Comparison of ENCODE assay signal across 22 mouse cellular contexts in the genomic region with DNA sequence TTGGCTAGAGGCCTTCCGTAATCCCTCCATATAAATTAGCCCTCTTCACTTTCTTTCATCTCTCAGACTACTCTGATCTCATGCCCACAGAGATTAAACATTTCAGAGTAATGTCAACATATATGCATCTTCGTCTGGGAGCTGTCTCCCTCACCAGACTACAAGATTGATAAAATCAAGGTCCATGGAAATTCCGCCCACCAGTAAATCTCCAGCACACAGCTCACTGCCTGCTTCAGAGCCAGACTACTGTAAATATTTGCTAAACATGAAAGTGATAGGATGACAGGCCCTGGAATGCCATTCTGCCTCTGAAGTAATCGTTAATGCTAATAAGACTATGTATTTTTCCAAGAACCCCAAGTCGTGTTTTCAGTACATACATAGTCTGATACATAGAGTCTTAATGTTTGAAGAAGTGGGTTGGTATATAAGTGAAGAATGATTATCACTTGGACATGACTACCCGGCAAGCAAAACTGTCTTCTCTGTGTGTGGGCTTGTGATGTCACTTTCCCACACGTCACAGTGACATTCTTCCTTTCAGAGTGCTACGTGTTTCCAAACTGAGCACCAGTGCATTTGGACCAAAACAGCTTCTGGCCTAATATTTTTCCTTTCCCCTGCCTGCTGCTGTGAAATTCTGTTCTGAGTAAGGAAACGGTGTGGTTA.
DNase-seq lines count a peak whose midpoint lies in the region; ATAC-seq lines count a peak whose summit lies in the region.
"Had no signal": no experiment of that assay in that cellular context is flagged by ENCODE, and none has a peak within 500 bp of the region (broad histone marks: within the 10 kb centered on the region; RNA-seq: fewer than 3 reads in every experiment).

No protein-coding gene starts in this region.

- H3K9me3 ChIP-seq in kidney, embryonic 16.5 days (ENCODE audit: low read length) = no peaks in the 10 kb centered on the region
- no peaks in the 10 kb centered on the region for H3K9me3 ChIP-seq in lung, embryonic 15.5 days
- no peaks in the 10 kb centered on the region for H3K9me3 ChIP-seq in midbrain, embryonic 16.5 days (replicated peaks; ENCODE audit: control insufficient read depth, low read length, poor library complexity, severe bottlenecking)
- H3K9me3 ChIP-seq in forebrain, embryonic 16.5 days (ENCODE audit: control insufficient read depth, low read length) = no peaks in the 10 kb centered on the region
- H3K9me3 ChIP-seq: embryonic facial prominence, embryonic 15.5 days; forebrain, embryonic 10.5 days; heart, embryonic 10.5 days; hindbrain, embryonic 12.5 days; limb, embryonic 10.5 days had no signal

- H3K36me3 ChIP-seq in kidney, embryonic 16.5 days (ENCODE audit: insufficient read depth, low read length) = no peaks in the 10 kb centered on the region
- H3K36me3 ChIP-seq in lung, embryonic 15.5 days = no peaks in the 10 kb centered on the region
- H3K36me3 ChIP-seq in midbrain, embryonic 16.5 days (ENCODE audit: control insufficient read depth, insufficient read depth, low read length) = no peaks in the 10 kb centered on the region
- H3K36me3 ChIP-seq in forebrain, embryonic 16.5 days (ENCODE audit: control insufficient read depth, insufficient read depth) = no peaks in the 10 kb centered on the region
- H3K36me3 ChIP-seq: embryonic facial prominence, embryonic 15.5 days; forebrain, embryonic 10.5 days; heart, embryonic 10.5 days; hindbrain, embryonic 12.5 days; limb, embryonic 10.5 days had no signal

- intact Hi-C loops in gastrocnemius, postnatal 36 days (cut with DNase I) = no loop called here

- peak overlapping the region; percentile 56; the same call in 1 of the 2 replicates for H3K27ac ChIP-seq in kidney, embryonic 16.5 days (ENCODE audit: low read length)
- H3K27ac ChIP-seq in lung, embryonic 15.5 days = peak overlapping the region; percentile 91
- no peak overlapping the region for H3K27ac ChIP-seq in midbrain, embryonic 16.5 days (ENCODE audit: low read length)
- no peak overlapping the region for H3K27ac ChIP-seq in forebrain, embryonic 16.5 days (ENCODE audit: low read length)
- H3K27ac ChIP-seq: embryonic facial prominence, embryonic 15.5 days; forebrain, embryonic 10.5 days; heart, embryonic 10.5 days; hindbrain, embryonic 12.5 days; limb, embryonic 10.5 days; macrophage had no signal

- H3K27me3 ChIP-seq in kidney, embryonic 16.5 days (ENCODE audit: insufficient read depth, low read length) = no peaks in the 10 kb centered on the region
- H3K27me3 ChIP-seq in lung, embryonic 15.5 days = no peaks in the 10 kb centered on the region
- H3K27me3 ChIP-seq in midbrain, embryonic 16.5 days (ENCODE audit: control insufficient read depth, insufficient read depth, low read depth, low read length) = no peaks in the 10 kb centered on the region
- H3K27me3 ChIP-seq in forebrain, embryonic 16.5 days (replicated peaks; ENCODE audit: control insufficient read depth, insufficient read depth, low read length) = no peaks in the 10 kb centered on the region
- H3K27me3 ChIP-seq: embryonic facial prominence, embryonic 15.5 days; hindbrain, embryonic 12.5 days; Patski had no signal

- H3K4me1 ChIP-seq in kidney, embryonic 16.5 days (ENCODE audit: insufficient read depth, low read length) = no peaks in the 10 kb centered on the region
- peaks cover 7% of the 10 kb centered on the region; the same call in 1 of the 2 replicates for H3K4me1 ChIP-seq in lung, embryonic 15.5 days
- no peaks in the 10 kb centered on the region; the same call in 1 of the 2 replicates for H3K4me1 ChIP-seq in midbrain, embryonic 16.5 days (ENCODE audit: control insufficient read depth, insufficient read depth, low read length)
- H3K4me1 ChIP-seq in forebrain, embryonic 16.5 days (replicated peaks; ENCODE audit: control insufficient read depth, insufficient read depth, low read length) = peaks cover 3% of the 10 kb centered on the region; the same call in 1 of the 2 replicates
- H3K4me1 ChIP-seq: embryonic facial prominence, embryonic 15.5 days; forebrain, embryonic 10.5 days; heart, embryonic 10.5 days; hindbrain, embryonic 12.5 days; limb, embryonic 10.5 days had no signal

- H3K4me2 ChIP-seq in kidney, embryonic 16.5 days (replicated peaks; ENCODE audit: low read depth, low read length) = no peak overlapping the region
- H3K4me2 ChIP-seq in lung, embryonic 15.5 days = no peak overlapping the region
- H3K4me2 ChIP-seq in midbrain, embryonic 16.5 days (ENCODE audit: low read length) = no peak overlapping the region
- H3K4me2 ChIP-seq in forebrain, embryonic 16.5 days (ENCODE audit: low read length) = no peak overlapping the region
- H3K4me2 ChIP-seq: embryonic facial prominence, embryonic 15.5 days; hindbrain, embryonic 12.5 days; liver, embryonic 11.5 days had no signal

- 63% methylated on average over 9 of the region's 9 CpGs for WGBS in kidney, embryonic 16.5 days
- WGBS in lung, embryonic 15.5 days = 17% methylated on average over 9 of the region's 9 CpGs
- 62% methylated on average over 9 of the region's 9 CpGs for WGBS in midbrain, embryonic 16.5 days
- WGBS in forebrain, embryonic 16.5 days = 61% methylated on average over 9 of the region's 9 CpGs

- DNase-seq in kidney, postnatal 10 days = no peak
- DNase-seq in brain, adult 2 months (ENCODE audit: low read depth, low spot score) = peak; percentile 28
- DNase-seq in gastrocnemius, postnatal 36 days = no peak
- DNase-seq: adrenal gland, postnatal 36 days; cerebellum, adult 9-10 months; gastrocnemius, postnatal 25 days; heart, postnatal 10 days; kidney, adult 2 months; thymus, postnatal 4 days had no signal

- H3K4me3 ChIP-seq in kidney, embryonic 16.5 days (ENCODE audit: low read length) = no peak overlapping the region
- no peak overlapping the region for H3K4me3 ChIP-seq in lung, embryonic 15.5 days
- H3K4me3 ChIP-seq in midbrain, embryonic 16.5 days (ENCODE audit: low read depth, low read length) = no peak overlapping the region
- no peak overlapping the region for H3K4me3 ChIP-seq in forebrain, embryonic 16.5 days (replicated peaks; ENCODE audit: low read length)
- H3K4me3 ChIP-seq: embryonic facial prominence, embryonic 15.5 days; forebrain, embryonic 10.5 days; heart, embryonic 10.5 days; hindbrain, embryonic 12.5 days; limb, embryonic 10.5 days had no signal

- H3K9ac ChIP-seq in kidney, embryonic 16.5 days (replicated peaks; ENCODE audit: low read length) = no peak overlapping the region
- no peak overlapping the region for H3K9ac ChIP-seq in lung, embryonic 15.5 days
- no peak overlapping the region for H3K9ac ChIP-seq in midbrain, embryonic 16.5 days (ENCODE audit: low read depth, low read length)
- no peak overlapping the region for H3K9ac ChIP-seq in forebrain, embryonic 16.5 days (replicated peaks; ENCODE audit: low read depth, low read length)
- H3K9ac ChIP-seq: embryonic facial prominence, embryonic 15.5 days; hindbrain, embryonic 12.5 days had no signal

- ATAC-seq in kidney, embryonic 16.5 days (ENCODE audit: low FRiP score, low TSS enrichment) = peak; percentile 59; the same call in 1 of the 2 replicates
- ATAC-seq in lung, embryonic 15.5 days (ENCODE audit: borderline replicate concordance, extremely low read depth, low FRiP score, low TSS enrichment) = peak; percentile 92
- ATAC-seq in midbrain, embryonic 16.5 days = peak; percentile 45; the same call in 1 of the 2 replicates
- ATAC-seq in forebrain, embryonic 16.5 days = no peak
- ATAC-seq: activated CD4-positive, CD25-positive, alpha-beta regulatory T cell, adult 4 months; Patski had no signal

Comparison
In these comparisons a context has a peak if more than half of its experiments do, and no peak if none do; other contexts are left out.
1. H3K27ac ChIP-seq: peak in kidney, embryonic 16.5 days (single experiment) and lung, embryonic 15.5 days (single experiment); none in midbrain, embryonic 16.5 days (single experiment) and forebrain, embryonic 16.5 days (single experiment).